Mouse (Mus musculus): ENCODE measurements around the gene U2af1l4. TPM values are rescaled to one million over a fixed set of nuclear protein-coding genes. Genes with fewer than 3 reads are reported as not detected.

Gene U2af1l4
- polyA plus RNA-seq, 1 experiment from 2014 or later: 102 TPM

- ATAC-seq (replicated peaks; ENCODE audit: low FRiP score): peak; percentile 16; the same call in 1 of the 2 replicates
- H3K4me1 ChIP-seq: peaks cover 30% of the 10 kb centered on the region
- H3K36me3 ChIP-seq: peaks cover 55% of the 10 kb centered on the region
- no peak overlapping the region for H3K4me3 ChIP-seq (replicated peaks)
- 37% methylated on average over 8 of the region's 8 CpGs for WGBS
- H3K27ac ChIP-seq: peak overlapping the region; percentile 22; the same call in 1 of the 2 replicates
- H3K4me2 ChIP-seq: peak overlapping the region; percentile 89
- H3K9ac ChIP-seq: peak overlapping the region; percentile 23; the same call in 1 of the 2 replicates
- H3K9me3 ChIP-seq (replicated peaks): no peaks in the 10 kb centered on the region
- no peaks in the 10 kb centered on the region for H3K27me3 ChIP-seq
Measured at GRCm38 (mm10) chr7:30532931-30533330, 30.2 kb upstream of the U2af1l4 start.

DNA sequence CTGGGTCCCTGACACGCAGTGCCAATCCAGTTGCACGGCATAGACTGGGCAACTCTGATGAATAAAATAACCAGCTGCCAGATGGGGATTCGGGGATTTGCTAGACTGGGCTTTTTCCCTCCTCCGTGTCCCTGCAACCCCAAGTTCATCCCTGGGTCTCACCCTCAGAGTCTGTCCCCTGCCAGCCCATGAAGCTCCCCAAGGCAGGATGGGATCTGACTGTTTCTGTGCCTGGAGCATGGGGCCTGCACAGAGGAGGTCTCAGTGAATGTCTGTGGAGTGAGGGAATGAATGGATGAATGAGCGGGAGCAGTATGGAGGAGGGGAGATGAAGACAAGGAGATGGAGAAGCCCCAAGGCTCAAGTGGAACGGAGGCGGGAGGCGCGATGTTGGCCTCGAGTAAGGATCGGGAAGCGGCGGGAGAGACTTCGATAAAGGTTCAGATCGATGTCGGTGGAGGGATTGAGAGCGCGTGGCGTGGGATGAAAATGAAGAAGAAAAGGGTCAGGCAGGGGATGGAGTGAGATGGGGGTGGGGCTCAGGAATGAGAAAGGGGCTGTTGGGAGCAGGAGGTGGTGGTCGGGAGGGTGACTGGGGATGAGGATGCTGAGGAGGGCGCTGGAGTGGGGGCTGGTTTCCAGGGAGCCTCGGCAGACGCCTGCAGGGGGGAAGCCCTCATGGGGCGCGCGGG is 29.0 kb upstream of the U2af1l4 start:
- Histone ChIP-seq H3K4me3 (replicated peaks) (peak overlapping the region; percentile 85), H3K4me1 (peaks cover 29% of the 10 kb centered on the region), H3K27me3 (no peaks in the 10 kb centered on the region), H3K27ac (peak overlapping the region; percentile 74), H3K36me3 (peaks cover 52% of the 10 kb centered on the region), H3K9me3 (replicated peaks) (no peaks in the 10 kb centered on the region), H3K4me2 (peak overlapping the region; percentile 89), H3K9ac (peak overlapping the region; percentile 65)
- ATAC-seq (replicated peaks; ENCODE audit: low FRiP score): no peak; the same call in 1 of the 2 replicates
- 7% methylated on average over 26 of the region's 26 CpGs for WGBS

DNA sequence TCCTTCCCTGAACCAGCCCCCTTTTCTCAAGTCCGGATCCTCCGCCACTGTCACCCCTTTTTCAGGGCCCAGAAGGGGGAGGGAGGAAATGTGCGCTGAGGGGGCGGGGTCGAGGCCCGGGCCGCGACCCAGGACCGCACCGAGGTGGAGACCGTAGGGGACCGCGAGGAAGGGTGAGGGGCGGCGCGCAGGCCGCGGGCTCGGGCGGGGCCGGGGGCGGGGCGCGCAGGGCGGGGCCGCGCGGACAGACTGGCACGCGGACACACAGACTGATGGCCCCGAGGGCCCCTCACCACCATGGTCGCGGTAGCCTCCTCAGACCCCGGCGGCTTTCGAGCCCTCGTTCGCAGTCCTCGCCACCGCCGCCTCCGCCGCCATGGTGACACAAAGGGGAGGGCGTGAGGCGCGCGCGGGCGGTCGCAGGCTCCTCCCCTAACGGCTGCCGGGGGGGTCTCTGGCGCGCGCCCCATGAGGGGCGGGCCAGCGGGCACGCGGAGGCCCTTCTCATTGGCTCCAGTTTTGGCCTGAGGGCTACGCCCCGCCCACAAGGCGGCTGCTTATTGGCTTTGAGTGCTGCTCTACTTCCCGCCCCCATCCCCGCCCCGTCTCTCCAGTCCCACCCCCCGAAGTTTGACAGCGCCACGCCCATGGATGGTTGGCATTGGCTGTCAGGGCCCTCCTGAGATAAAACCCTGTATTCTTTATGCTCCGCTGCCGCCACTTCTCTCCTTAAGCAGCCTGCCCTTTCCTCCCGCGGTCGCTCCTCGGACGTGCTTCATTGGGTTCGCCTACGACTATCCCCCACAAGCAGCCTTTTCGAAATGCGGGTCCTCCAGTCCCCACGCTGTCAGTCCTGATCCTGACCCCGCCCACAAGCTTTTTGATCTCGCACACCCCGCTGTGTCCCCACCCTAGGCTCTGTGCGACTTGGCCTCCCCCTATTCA is 28.2 kb upstream of the U2af1l4 start, which contains the start of gene Arhgap33:
Gene Arhgap33, minus strand, starts transcription at position 428 of the 945 bp plus-strand sequence.
- H3K27ac ChIP-seq: peak within 1 kb of the TSS; percentile 74
- H3K4me1 ChIP-seq: peaks cover 29% of the 10 kb centered on the region
- WGBS: under 1% methylated on average over 53 of the region's 84 CpGs
- H3K36me3 ChIP-seq: peaks cover 52% of the 10 kb centered on the region
- H3K27me3 ChIP-seq: no peaks in the 10 kb centered on the region
- H3K9me3 ChIP-seq (replicated peaks): no peaks in the 10 kb centered on the region
- H3K4me2 ChIP-seq: peak within 1 kb of the TSS; percentile 89
- peak within 1 kb of the TSS; percentile 85 for H3K4me3 ChIP-seq (replicated peaks)
- H3K9ac ChIP-seq: peak within 1 kb of the TSS; percentile 65
- ATAC-seq (replicated peaks; ENCODE audit: low FRiP score): peak; percentile 93

DNA sequence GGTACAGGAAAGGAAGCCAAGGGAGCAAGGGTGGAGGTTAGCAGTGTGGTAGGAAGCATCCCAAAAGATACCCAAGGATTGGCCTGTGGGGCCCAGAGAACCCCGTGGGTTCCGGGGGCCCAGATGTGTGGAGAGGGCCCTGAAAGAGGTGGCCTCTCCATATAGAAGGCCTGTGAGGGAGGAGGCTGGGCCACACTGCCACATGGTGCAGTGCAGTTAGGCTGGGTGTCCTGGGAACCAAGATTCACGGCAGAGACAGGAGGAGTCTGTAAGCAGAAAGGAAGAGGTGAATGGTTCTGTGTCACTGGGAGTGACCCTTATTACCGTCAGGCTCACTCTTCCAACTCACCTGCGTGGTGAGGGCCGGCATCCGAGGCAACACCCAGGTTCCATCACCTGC is 22.5 kb upstream of the U2af1l4 start:
- H3K4me1 ChIP-seq: peaks cover 4% of the 10 kb centered on the region
- no peak overlapping the region for H3K4me3 ChIP-seq (replicated peaks)
- no peak overlapping the region for H3K9ac ChIP-seq
- WGBS: 90% methylated on average over 7 of the region's 7 CpGs
- no peaks in the 10 kb centered on the region for H3K9me3 ChIP-seq (replicated peaks)
- no peak overlapping the region for H3K4me2 ChIP-seq
- H3K27ac ChIP-seq: no peak overlapping the region
- H3K27me3 ChIP-seq: no peaks in the 10 kb centered on the region
- peaks cover 59% of the 10 kb centered on the region for H3K36me3 ChIP-seq
- no peak for ATAC-seq (replicated peaks; ENCODE audit: low FRiP score)

- no peaks in the 10 kb centered on the region for H3K4me1 ChIP-seq
- no peaks in the 10 kb centered on the region for H3K9me3 ChIP-seq (replicated peaks)
- 84% methylated on average over 2 of the region's 2 CpGs for whole genome bisulfite sequencing
- no peak overlapping the region for H3K4me3 ChIP-seq (replicated peaks)
- no peaks in the 10 kb centered on the region for H3K27me3 ChIP-seq
- no peak overlapping the region for H3K9ac ChIP-seq
- no peak overlapping the region for H3K4me2 ChIP-seq
- ATAC-seq (replicated peaks; ENCODE audit: low FRiP score): no peak
- H3K36me3 ChIP-seq: peaks cover 77% of the 10 kb centered on the region
- H3K27ac ChIP-seq: no peak overlapping the region
Measured at GRCm38 (mm10) chr7:30544327-30544726, 18.8 kb upstream of the U2af1l4 start.

- peaks cover 42% of the 10 kb centered on the region for H3K36me3 ChIP-seq
- no peak overlapping the region for H3K4me2 ChIP-seq
- WGBS: 94% methylated on average over 2 of the region's 2 CpGs
- no peak overlapping the region for H3K4me3 ChIP-seq (replicated peaks)
- ATAC-seq (replicated peaks; ENCODE audit: low FRiP score): no peak
- H3K27ac ChIP-seq: no peak overlapping the region
- H3K9ac ChIP-seq: no peak overlapping the region
- H3K9me3 ChIP-seq (replicated peaks): no peaks in the 10 kb centered on the region
- no peaks in the 10 kb centered on the region for H3K27me3 ChIP-seq
- H3K4me1 ChIP-seq: peaks cover 27% of the 10 kb centered on the region
Measured at GRCm38 (mm10) chr7:30549880-30550279, 13.2 kb upstream of the U2af1l4 start.

DNA sequence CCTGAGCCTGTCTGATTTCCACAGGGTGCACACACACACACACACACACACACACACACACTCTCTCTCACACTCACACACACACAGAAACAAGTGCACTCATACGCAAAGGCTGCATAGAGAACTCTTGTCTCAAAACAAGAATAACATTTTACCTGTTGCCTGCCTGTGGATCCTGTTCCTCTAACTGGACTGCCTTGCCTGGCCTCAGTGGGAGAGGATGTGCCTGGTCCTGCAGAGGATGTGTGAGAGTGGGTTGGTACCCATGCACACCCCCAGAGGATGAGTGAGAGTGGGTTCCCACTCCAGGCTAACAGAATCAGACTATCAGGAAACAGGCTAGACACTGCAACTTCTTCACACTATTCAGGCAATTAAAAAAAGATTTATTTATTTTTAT is 12.5 kb upstream of the U2af1l4 start:
- H3K4me3 ChIP-seq (replicated peaks): no peak overlapping the region
- no peak overlapping the region for H3K9ac ChIP-seq
- no peak overlapping the region for H3K4me2 ChIP-seq
- peaks cover 27% of the 10 kb centered on the region for H3K4me1 ChIP-seq
- 97% methylated on average over 1 of the region's 1 CpGs for WGBS
- ATAC-seq (replicated peaks; ENCODE audit: low FRiP score): no peak
- no peak overlapping the region for H3K27ac ChIP-seq
- H3K9me3 ChIP-seq (replicated peaks): no peaks in the 10 kb centered on the region
- no peaks in the 10 kb centered on the region for H3K27me3 ChIP-seq
- peaks cover 49% of the 10 kb centered on the region for H3K36me3 ChIP-seq

DNA sequence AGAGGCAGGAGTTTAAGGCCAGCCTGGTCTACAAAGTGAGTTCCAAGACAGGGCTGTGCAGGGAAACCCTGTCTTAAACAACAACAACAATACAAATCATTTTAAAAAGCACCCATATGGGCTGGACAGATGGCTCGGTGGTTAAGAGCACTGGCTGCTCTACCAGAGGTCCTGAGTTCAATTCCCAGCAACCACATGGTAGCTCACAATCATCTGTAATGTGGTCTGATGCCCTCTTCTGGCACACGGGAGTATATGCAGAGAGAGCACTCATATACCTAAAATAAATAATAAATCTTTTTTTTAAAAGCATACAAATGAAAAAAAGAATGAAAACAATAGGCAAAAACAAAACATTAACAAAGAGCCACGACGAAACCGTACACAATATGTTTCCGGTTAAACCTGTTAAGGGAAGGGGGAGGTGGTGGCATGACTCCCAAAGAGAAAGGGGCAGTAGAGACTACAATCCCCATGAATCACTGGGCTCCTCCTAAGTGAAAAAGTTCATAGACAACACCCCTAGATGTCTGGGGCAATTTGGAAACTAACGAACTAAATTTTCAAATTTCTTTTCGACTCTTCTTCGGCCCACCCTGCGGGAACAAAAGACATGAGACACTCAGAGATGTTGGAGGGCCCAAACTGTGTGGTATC is 11.5 kb upstream of the U2af1l4 start:
- peak overlapping the region; percentile 99 for H3K27ac ChIP-seq
- H3K36me3 ChIP-seq: peaks cover 50% of the 10 kb centered on the region
- H3K4me2 ChIP-seq: peak overlapping the region; percentile 85
- no peaks in the 10 kb centered on the region for H3K9me3 ChIP-seq (replicated peaks)
- H3K9ac ChIP-seq: peak overlapping the region; percentile 66
- H3K4me1 ChIP-seq: peaks cover 27% of the 10 kb centered on the region
- H3K27me3 ChIP-seq: no peaks in the 10 kb centered on the region
- peak; percentile 64 for ATAC-seq (replicated peaks; ENCODE audit: low FRiP score)
- WGBS: 3% methylated on average over 10 of the region's 10 CpGs
- H3K4me3 ChIP-seq (replicated peaks): peak overlapping the region; percentile 66

DNA sequence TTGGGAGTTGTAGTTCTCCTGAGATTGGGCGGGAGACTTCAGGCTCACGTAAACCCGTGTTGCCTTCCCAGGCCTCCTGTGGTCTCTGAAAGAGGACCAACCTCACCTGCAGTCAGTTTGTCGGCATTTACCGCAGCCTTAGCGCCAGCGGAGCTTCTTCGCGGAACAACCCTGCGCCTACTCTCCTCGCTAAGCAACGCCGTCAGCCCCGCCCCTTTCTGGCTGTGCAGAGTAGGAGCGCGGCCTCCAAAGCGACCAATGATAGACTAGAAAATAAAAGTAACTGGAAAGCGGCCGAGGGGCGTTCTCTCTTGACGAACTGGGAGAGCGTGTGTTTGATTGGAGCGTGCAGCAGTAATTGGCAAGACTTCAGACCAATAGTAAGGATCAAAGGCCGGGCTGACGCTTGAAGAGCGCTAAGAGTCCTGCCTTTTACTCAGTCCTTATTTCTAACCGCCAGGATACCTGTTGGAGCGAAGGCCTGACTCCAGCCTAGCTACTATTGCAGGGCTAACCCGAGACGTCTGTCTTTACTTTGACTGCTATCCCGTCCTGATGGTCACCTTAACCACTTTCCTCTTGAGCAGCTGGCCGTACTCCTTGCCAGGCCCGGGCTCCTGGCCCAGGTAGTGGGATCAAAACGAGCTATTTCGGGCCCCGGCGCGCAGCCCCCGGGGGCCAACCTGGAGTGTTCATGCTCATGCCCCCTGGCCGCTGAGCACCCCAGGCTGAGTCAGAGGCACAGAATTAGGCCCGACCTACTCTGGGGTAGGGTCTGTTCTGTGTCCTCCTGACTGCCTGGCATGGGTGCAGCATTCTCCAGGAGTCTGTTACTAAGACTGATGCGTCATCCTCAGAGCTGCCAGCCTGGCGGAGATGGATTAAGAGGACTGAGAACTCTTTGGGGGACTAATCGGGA is 10.7 kb upstream of the U2af1l4 start, which contains the start of the genes Hspb6 and Proser3:
Gene Hspb6, plus strand, starts transcription at position 77 of the 919 bp plus-strand sequence.
Gene Proser3, minus strand, starts transcription at position 198 of the 919 bp plus-strand sequence.
- Histone ChIP-seq H3K27me3 (no peaks in the 10 kb centered on the region), H3K4me2 (peak within 1 kb of the TSS; percentile 85), H3K36me3 (peaks cover 52% of the 10 kb centered on the region), H3K9ac (peak within 1 kb of the TSS; percentile 66), H3K4me1 (peaks cover 27% of the 10 kb centered on the region), H3K27ac (peak within 1 kb of the TSS; percentile 99), H3K9me3 (replicated peaks) (no peaks in the 10 kb centered on the region), H3K4me3 (replicated peaks) (peak within 1 kb of the TSS; percentile 66)
- ATAC-seq (replicated peaks; ENCODE audit: low FRiP score): peak; percentile 96
- under 1% methylated on average over 44 of the region's 44 CpGs for WGBS

- H3K4me3 ChIP-seq (replicated peaks): peak overlapping the region; percentile 66
- no peaks in the 10 kb centered on the region for H3K27me3 ChIP-seq
- 0 out of 2 replicates have a peak, but pooled peaks have one; percentile 19 for ATAC-seq (replicated peaks; ENCODE audit: low FRiP score)
- H3K27ac ChIP-seq: peak overlapping the region; percentile 99
- H3K4me2 ChIP-seq: peak overlapping the region; percentile 85
- peak overlapping the region; percentile 56 for H3K9ac ChIP-seq
- peaks cover 49% of the 10 kb centered on the region for H3K36me3 ChIP-seq
- no peaks in the 10 kb centered on the region for H3K9me3 ChIP-seq (replicated peaks)
- 3% methylated on average over 23 of the region's 23 CpGs for WGBS
- H3K4me1 ChIP-seq: peaks cover 32% of the 10 kb centered on the region
Measured at GRCm38 (mm10) chr7:30553021-30553589, 10.0 kb upstream of the U2af1l4 start.

Data from kidney, embryonic 15.5 days (tissue).